Comparison of ENCODE assay signal across 29 mouse cellular contexts in genomic region chr11:5942966-5943365, GRCm38 (mm10). TPM values are rescaled to one million over a fixed set of nuclear protein-coding genes. Genes with fewer than 3 reads are reported as not detected.
DNase-seq lines count a peak whose midpoint lies in the region; ATAC-seq and TF ChIP-seq lines count a peak whose summit lies in the region.
"Had no signal": no experiment of that assay in that cellular context is flagged by ENCODE, and none has a peak within 500 bp of the region (broad histone marks: within the 10 kb centered on the region; RNA-seq: fewer than 3 reads in every experiment).

No protein-coding gene starts in this region.

- peak; percentile 9 for DNase-seq in intestine, embryonic 14.5 days (ENCODE audit: low spot score)
- DNase-seq in ES-E14 (ENCODE audit: low read depth, low spot score) = peak; percentile 60
- DNase-seq in ZHBTc4 (ENCODE audit: low read depth, low spot score) = peak; percentile 83
- no peak for DNase-seq in adrenal gland, postnatal 10 days
- no peak for DNase-seq in gastrocnemius, postnatal 36 days
- DNase-seq: adrenal gland, adult 8-10 months; adrenal gland, postnatal 36 days; B cell, adult 2 months; cerebellum, adult 18-20 months; cerebellum, adult 9-10 months; cerebellum, postnatal 14 days; forebrain, postnatal 0 days; gastrocnemius, postnatal 25 days; heart, postnatal 36 days; kidney, adult 2 months had no signal

- no peaks in the 10 kb centered on the region for H3K27me3 ChIP-seq in intestine, embryonic 14.5 days (replicated peaks; ENCODE audit: control insufficient read depth, insufficient read depth, low read length)
- H3K27me3 ChIP-seq in intestine, embryonic 16.5 days (replicated peaks; ENCODE audit: control insufficient read depth, insufficient read depth, low read length) = no peaks in the 10 kb centered on the region
- H3K27me3 ChIP-seq: embryonic facial prominence, embryonic 12.5 days; embryonic facial prominence, embryonic 15.5 days; hindbrain, embryonic 13.5 days; kidney, embryonic 15.5 days had no signal

- WGBS in intestine, embryonic 14.5 days = 74% methylated on average over 6 of the region's 6 CpGs
- WGBS in intestine, embryonic 16.5 days = 71% methylated on average over 6 of the region's 6 CpGs

- H3K4me1 ChIP-seq in intestine, embryonic 14.5 days (replicated peaks; ENCODE audit: control insufficient read depth, insufficient read depth, low read length) = peaks cover 2% of the 10 kb centered on the region; the same call in 1 of the 2 replicates
- H3K4me1 ChIP-seq in intestine, embryonic 16.5 days (ENCODE audit: control insufficient read depth, insufficient read depth, low read length) = peaks cover 2% of the 10 kb centered on the region; the same call in 1 of the 2 replicates
- H3K4me1 ChIP-seq in ES-E14 (ENCODE audit: control insufficient read depth in 2 of 2, insufficient read depth in 2 of 2, low read length in 2 of 2, poor library complexity in 1 of 2) = peaks cover 0 to 14% of the 10 kb centered on the region in 2 experiments; a peak in 2 of 4 replicates
- H3K4me1 ChIP-seq: embryonic facial prominence, embryonic 12.5 days; embryonic facial prominence, embryonic 15.5 days; hindbrain, embryonic 13.5 days had no signal

- no peak overlapping the region for H3K4me2 ChIP-seq in intestine, embryonic 14.5 days (ENCODE audit: low read length)
- H3K4me2 ChIP-seq in intestine, embryonic 16.5 days (ENCODE audit: low read depth, low read length) = no peak overlapping the region
- H3K4me2 ChIP-seq: embryonic facial prominence, embryonic 12.5 days; embryonic facial prominence, embryonic 15.5 days; heart, embryonic 11.5 days; hindbrain, embryonic 13.5 days; kidney, embryonic 15.5 days had no signal

- intact Hi-C loops in gastrocnemius, postnatal 36 days (cut with DNase I) = no loop called here

- no peak for ATAC-seq in intestine, embryonic 14.5 days (replicated peaks; ENCODE audit: low FRiP score, low TSS enrichment, low read depth)
- no peak for ATAC-seq in intestine, embryonic 16.5 days
- ATAC-seq: forebrain, embryonic 14.5 days; forebrain, postnatal 0 days; hindbrain, embryonic 16.5 days; intestine, postnatal 0 days had no signal

- no peaks in the 10 kb centered on the region for H3K9me3 ChIP-seq in intestine, embryonic 14.5 days (ENCODE audit: control insufficient read depth, low read length)
- H3K9me3 ChIP-seq in intestine, embryonic 16.5 days (ENCODE audit: control insufficient read depth, low read length) = no peaks in the 10 kb centered on the region
- H3K9me3 ChIP-seq in ES-E14 (ENCODE audit: control insufficient read depth, insufficient read depth, low read depth, low read length) = no peaks in the 10 kb centered on the region
- H3K9me3 ChIP-seq: embryonic facial prominence, embryonic 12.5 days; embryonic facial prominence, embryonic 15.5 days; hindbrain, embryonic 10.5 days; hindbrain, embryonic 13.5 days; kidney, embryonic 15.5 days had no signal

- H3K36me3 ChIP-seq in intestine, embryonic 14.5 days (ENCODE audit: control insufficient read depth, insufficient read depth, low read length) = no peaks in the 10 kb centered on the region
- H3K36me3 ChIP-seq in intestine, embryonic 16.5 days (ENCODE audit: control insufficient read depth, insufficient read depth, low read length) = no peaks in the 10 kb centered on the region
- no peaks in the 10 kb centered on the region for H3K36me3 ChIP-seq in ES-E14 (ENCODE audit: control insufficient read depth, insufficient read depth, low read length, poor library complexity, severe bottlenecking)
- H3K36me3 ChIP-seq: embryonic facial prominence, embryonic 12.5 days; embryonic facial prominence, embryonic 15.5 days; hindbrain, embryonic 10.5 days; hindbrain, embryonic 13.5 days; kidney, embryonic 15.5 days had no signal

- no peak overlapping the region for H3K27ac ChIP-seq in intestine, embryonic 14.5 days (ENCODE audit: low read depth)
- H3K27ac ChIP-seq in intestine, embryonic 16.5 days (ENCODE audit: low read length) = no peak overlapping the region
- peak overlapping the region; percentile 54 for H3K27ac ChIP-seq in ES-E14 (ENCODE audit: insufficient read depth, low read depth, low read length, poor library complexity, severe bottlenecking)
- H3K27ac ChIP-seq: embryonic facial prominence, embryonic 12.5 days; embryonic facial prominence, embryonic 15.5 days; hindbrain, embryonic 10.5 days; hindbrain, embryonic 13.5 days; kidney, embryonic 15.5 days had no signal

- in situ Hi-C loops in ES-E14 (cut with MboI; ENCODE audit: low sequenced_read_pairs in 2 of 2, unreplicated experiment in 2 of 2) = no loop called here

- H3K9ac ChIP-seq in intestine, embryonic 14.5 days (ENCODE audit: low read length) = no peak overlapping the region
- no peak overlapping the region for H3K9ac ChIP-seq in intestine, embryonic 16.5 days (ENCODE audit: low read depth, low read length)
- no peak overlapping the region for H3K9ac ChIP-seq in ES-E14 (ENCODE audit: insufficient read depth, low read depth, low read length, poor library complexity, severe bottlenecking)
- H3K9ac ChIP-seq: embryonic facial prominence, embryonic 12.5 days; embryonic facial prominence, embryonic 15.5 days; forebrain, postnatal 0 days; hindbrain, embryonic 13.5 days; kidney, embryonic 15.5 days had no signal

- H3K4me3 ChIP-seq in intestine, embryonic 14.5 days (ENCODE audit: low read depth, low read length) = no peak overlapping the region
- no peak overlapping the region for H3K4me3 ChIP-seq in intestine, embryonic 16.5 days (ENCODE audit: low read length)
- H3K4me3 ChIP-seq in ES-E14 (ENCODE audit: insufficient read depth in 1 of 2, low read depth in 1 of 2, low read length in 2 of 2, poor library complexity in 1 of 2, severe bottlenecking in 1 of 2) = no peak overlapping the region
- H3K4me3 ChIP-seq: embryonic facial prominence, embryonic 12.5 days; embryonic facial prominence, embryonic 15.5 days; hindbrain, embryonic 10.5 days; hindbrain, embryonic 13.5 days; kidney, embryonic 15.5 days had no signal

TF ChIP-seq in ES-E14, 5 proteins besides CTCF, POLR2A, EP300 and RAD21:
- TF ChIP-seq HCFC1 (IDR thresholded peaks at IDR 0.05; ENCODE audit: borderline replicate concordance, insufficient read depth, low read length) (0 out of 2 replicates have a peak, but pooled peaks have one; percentile 17), CHD2 (IDR thresholded peaks at IDR 0.05; ENCODE audit: low read depth, low read length) (no peak)
TF ChIP-seq in ES-E14: peak in this region for 1.

RNA-seq across cellular contexts. Expression of gene Gck, which starts 6.9 kb away (rescaled TPM):
- 1.2 and 2.3 TPM in 2 replicates for polyA plus RNA-seq in intestine, embryonic 14.5 days (2014; fragmentation: Nextera tagmentation; extraction: Ambion mirVana)
- polyA plus RNA-seq in intestine, embryonic 16.5 days (2015; fragmentation: Nextera tagmentation; extraction: Ambion mirVana) = 2.4 and 2.9 TPM in 2 replicates
- 0.76 and 0.85 TPM in 2 replicates for total RNA-seq in ES-E14 (2012; rRNA removed)
- total RNA-seq in adrenal gland, postnatal 10 days (2021) = 1 to 10 TPM; 2.9 to 3.0 TPM
- 10 to 100 TPM in 1 of 2 experiments, 1 to 10 TPM in 1; 5.1 to 10.1 TPM for total RNA-seq in gastrocnemius, postnatal 36 days (2021)
- total RNA-seq: granulocyte monocyte progenitor cell, adult 5-6 weeks; MEL had no signal

RNA-seq across cellular contexts. Expression of gene Ykt6, which starts 12.5 kb away (rescaled TPM):
- polyA plus RNA-seq in intestine, embryonic 14.5 days (2014; fragmentation: Nextera tagmentation; extraction: Ambion mirVana) = 23.0 and 23.3 TPM in 2 replicates
- 57.7 and 58.6 TPM in 2 replicates for polyA plus RNA-seq in intestine, embryonic 16.5 days (2015; fragmentation: Nextera tagmentation; extraction: Ambion mirVana)
- 63.7 and 72.2 TPM in 2 replicates for total RNA-seq in ES-E14 (2012; rRNA removed)
- total RNA-seq in adrenal gland, postnatal 10 days (2021) = 10 to 100 TPM; 71.5 to 79.3 TPM
- total RNA-seq in gastrocnemius, postnatal 36 days (2021) = 10 to 100 TPM; 36.7 to 38.5 TPM

RNA-seq across cellular contexts. Expression of gene Myl7, which starts 44.4 kb away (rescaled TPM):
- 22.9 and 33.3 TPM in 2 replicates for polyA plus RNA-seq in intestine, embryonic 14.5 days (2014; fragmentation: Nextera tagmentation; extraction: Ambion mirVana)
- 75.3 and 88.3 TPM in 2 replicates for polyA plus RNA-seq in intestine, embryonic 16.5 days (2015; fragmentation: Nextera tagmentation; extraction: Ambion mirVana)
- 10.4 and 11.3 TPM in 2 replicates for total RNA-seq in ES-E14 (2012; rRNA removed)
- total RNA-seq in adrenal gland, postnatal 10 days (2021) = under 1 TPM in 1 of 2 experiments, not detected in 1; 0.66 TPM
- total RNA-seq in gastrocnemius, postnatal 36 days (2021) = not detected
- total RNA-seq: adrenal gland, postnatal 36 days; forebrain, postnatal 0 days; gastrocnemius, adult 8-10 months; gastrocnemius, postnatal 25 days; granulocyte monocyte progenitor cell, adult 5-6 weeks; MEL had no signal
- polyA plus RNA-seq: forebrain, embryonic 14.5 days; forebrain, postnatal 0 days; frontal cortex, adult 2 months; hindbrain, embryonic 16.5 days had no signal

Comparison
In these comparisons a context has a peak if more than half of its experiments do, and no peak if none do; other contexts are left out.
1. DNase-seq: peak in intestine, embryonic 14.5 days (single experiment), ES-E14 (single experiment) and ZHBTc4 (single experiment); none in adrenal gland, postnatal 10 days (single experiment) and gastrocnemius, postnatal 36 days (0 of 2).